Mouse (Mus musculus) kidney, adult 18-20 months (tissue): Measurements from ENCODE around the gene Epb41l1.

Experiments used
- DNase-seq: peaks from one replicate; pipeline ENCODE4 v3.0.0; 2021

The Epb41l1 gene

GRCm38 (mm10) chr2:156426151-156426550 lies 5.4 kb downstream of the Epb41l1 start:
- DNase-seq, result no peak

- peak; percentile 59 for DNase-seq
These were observed 9.1 kb downstream of the Epb41l1 start for GRCm38 (mm10) chr2:156429836-156430235.

- DNase-seq, result no peak
These were observed 9.6 kb downstream of the Epb41l1 start for GRCm38 (mm10) chr2:156430326-156430725.

GRCm38 (mm10) chr2:156431409-156431808 lies 10.7 kb downstream of the Epb41l1 start:
- DNase-seq, result no peak

DNA sequence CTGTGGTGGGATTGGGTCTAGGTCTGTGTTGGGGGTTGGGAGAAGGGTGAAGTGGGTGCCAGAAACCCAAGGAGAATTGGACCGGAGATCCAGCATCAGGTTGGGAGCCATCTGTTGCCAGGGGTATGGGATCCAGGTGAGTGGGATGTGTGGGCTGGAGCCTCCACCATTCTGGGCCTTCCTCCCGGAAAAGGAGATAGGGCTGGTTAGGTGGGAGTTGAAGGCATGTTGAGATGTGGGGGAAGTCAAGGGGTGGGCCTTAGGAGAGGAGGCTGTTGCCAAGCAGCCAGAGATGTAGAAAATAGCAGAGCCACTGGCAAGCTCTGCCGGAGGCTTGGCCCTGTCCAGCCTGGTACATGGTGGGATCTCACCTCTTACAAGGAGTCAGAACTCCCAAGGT lies 11.4 kb downstream of the Epb41l1 start:
- no peak for DNase-seq

GRCm38 (mm10) chr2:156432874-156433868 lies 12.5 kb downstream of the Epb41l1 start:
- DNase-seq, result peak; percentile 88

DNA sequence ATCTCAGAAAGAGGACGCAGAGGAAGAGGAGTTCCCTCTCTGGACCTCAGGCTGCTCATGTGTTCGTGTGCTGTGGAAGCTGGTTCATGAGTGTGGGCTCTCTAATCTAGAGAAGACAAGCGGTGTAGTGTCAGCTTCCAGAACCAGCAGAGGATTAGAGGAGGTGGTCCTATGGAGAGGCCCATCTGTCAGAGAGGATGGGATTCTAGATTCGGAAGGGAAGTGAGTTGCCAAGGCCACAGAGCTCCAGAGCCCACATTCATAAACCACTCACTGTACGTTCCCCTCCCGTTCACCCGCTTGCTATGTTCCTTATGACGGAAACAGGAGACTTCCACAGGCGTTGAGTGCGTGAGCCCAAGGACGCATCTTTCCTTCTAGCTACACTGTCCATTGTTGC lies 16.9 kb downstream of the Epb41l1 start:
- DNase-seq, result no peak

DNA sequence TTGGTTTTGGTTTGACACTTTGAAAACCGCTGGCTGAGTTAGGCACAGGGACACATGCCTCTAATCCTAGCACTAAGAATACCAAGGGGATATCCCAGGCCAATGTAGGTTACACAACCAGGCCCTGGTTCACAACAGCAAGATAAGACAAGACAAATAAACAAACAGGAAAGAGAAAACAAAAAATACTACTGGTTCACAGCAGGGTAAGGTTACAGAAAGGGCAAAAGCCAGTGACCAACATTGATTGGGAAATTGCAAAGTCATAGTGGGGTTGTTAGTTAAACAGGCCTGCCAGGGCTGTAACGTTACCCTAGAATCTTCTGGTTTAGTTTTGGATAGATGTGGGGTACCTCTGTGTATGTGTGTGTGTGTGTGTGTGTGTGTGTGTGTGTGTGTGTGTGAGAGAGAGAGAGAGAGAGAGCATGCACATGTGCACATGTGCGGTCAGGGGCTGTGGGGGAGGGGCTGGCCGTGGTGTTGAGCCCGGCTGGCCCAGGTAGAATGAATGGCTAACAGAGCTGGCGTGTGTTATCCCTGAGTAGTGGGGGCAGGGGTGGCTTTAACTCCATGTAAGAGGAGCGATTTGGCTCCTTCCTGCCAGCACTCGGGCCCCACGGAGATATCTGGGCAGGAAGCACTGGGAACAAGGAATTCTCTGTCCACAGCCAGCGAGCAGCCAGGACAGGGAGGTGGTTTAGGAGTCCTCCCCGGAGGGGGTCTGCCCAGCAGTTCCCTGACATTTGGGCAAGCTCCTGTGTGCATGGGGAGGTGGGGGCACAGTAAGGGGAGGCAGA lies 19.2 kb downstream of the Epb41l1 start:
- DNase-seq, result peak; percentile 51

GRCm38 (mm10) chr2:156441909-156442308 lies 21.2 kb downstream of the Epb41l1 start:
- DNase-seq, result no peak

GRCm38 (mm10) chr2:156443323-156443722 lies 22.6 kb downstream of the Epb41l1 start:
- DNase-seq, result no peak

DNA sequence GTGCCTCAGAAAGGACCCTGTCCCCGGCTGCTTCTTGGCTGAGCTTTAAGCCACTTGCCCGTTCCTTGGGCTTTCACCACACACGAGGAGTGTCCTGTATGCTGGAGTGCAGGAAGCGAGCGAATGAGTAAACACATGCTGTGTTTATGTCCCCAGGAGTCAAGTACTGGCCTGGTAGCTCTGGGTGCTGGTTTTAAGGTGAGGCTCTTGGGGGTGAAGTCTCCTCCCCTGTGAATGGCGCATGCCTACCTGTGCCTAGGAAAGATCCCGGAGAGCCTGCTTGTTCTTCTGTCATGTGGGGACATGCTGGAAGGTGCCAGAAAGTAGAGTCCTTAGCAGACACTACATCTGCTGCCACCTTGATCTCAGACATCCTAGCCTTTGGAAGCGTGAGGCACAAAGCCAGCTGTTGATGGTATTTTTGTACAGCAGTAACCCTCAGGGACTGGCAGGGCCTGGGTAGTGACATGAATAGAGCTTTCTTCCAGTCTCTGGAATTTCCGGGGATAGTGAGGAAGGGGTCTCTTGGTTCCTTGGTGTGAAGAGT lies 25.9 kb downstream of the Epb41l1 start:
- DNase-seq, result no peak

DNA sequence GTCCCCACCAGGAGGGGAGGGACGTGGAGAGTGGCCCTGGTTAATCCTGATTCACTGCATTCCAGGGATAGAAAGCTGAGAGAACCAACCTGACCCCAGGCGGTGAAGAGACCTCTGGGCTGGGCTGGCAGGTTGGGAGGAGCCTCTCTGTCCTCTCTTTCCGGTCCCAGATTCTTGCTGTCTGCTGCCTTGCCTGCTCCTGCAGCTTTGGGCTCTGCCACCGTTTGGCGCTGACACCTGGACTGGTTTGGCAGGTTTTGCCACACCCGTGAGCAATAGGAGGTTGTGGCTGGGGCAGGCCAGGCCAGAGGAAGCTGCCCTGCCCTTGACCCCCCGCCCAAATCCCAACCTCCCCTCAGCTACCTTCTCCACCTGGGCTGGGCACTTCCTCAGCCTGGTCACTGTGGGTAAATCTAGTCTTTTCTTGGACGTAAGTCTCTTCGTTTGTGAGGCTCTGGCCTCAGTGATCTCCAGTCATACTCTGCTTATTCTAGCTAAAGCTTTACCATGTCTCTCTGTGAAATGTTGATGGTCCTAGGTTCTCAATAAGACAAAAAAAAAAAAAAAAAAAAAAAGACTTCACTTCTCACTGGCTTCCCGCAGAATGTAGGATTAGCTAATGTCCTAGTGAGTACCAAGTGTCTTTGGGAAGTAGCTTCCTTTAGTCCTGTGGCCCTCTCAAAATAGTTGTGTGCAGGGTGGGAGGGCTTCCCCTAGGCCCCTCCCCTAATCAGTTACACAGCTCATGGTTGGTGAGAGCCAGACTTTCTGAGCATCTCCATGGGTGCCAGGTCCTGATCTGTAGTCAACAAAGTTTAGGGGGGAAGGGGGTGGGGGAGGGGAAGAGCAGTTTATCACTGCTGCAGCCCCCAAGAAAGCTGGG lies 26.9 kb downstream of the Epb41l1 start:
- peak; percentile 71 for DNase-seq

DNA sequence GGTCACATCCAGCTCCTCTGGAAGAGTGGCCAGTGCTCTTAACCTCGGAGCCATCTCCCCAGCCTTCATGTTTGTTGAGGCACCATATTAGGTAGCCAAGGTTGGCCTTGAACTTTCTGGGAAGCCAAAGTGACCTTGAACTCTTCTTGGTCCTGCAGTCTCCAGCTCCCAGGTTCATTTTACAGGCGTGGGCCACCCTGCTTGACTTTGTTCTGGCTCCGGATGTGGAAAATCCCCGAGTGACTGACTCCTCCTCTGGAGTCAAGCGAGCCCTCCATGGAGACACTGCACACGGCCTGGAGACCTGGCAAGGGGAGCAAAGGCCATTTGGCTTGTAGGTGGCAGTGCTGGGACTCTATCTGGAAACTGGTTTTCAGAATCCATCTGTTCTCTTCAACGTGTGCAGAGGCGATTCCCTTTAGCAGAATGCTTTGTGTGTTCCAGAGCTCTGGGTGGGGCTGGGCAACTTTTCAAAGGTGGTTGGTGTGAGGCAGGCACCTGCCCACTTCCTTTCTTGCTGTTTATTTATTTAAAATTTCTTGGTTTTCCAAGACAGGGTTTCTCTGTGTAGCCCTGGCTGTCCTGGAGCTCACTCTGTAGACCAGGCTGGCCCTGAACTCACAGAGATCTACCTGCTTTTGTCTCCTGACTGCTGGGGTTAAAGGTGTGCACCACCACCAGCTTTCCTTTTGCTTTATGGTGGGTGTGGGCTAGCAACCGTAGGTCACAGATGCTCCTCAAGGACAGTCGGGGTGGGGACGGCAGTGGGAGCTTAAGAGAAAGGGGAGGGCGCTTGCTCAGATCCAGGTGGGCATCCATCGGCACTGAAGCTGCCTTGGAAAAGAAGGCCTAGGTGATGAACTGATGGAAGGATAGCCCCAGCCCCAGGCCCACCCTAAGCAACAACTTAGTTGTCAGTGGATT lies 30.8 kb downstream of the Epb41l1 start:
- no peak for DNase-seq

DNA sequence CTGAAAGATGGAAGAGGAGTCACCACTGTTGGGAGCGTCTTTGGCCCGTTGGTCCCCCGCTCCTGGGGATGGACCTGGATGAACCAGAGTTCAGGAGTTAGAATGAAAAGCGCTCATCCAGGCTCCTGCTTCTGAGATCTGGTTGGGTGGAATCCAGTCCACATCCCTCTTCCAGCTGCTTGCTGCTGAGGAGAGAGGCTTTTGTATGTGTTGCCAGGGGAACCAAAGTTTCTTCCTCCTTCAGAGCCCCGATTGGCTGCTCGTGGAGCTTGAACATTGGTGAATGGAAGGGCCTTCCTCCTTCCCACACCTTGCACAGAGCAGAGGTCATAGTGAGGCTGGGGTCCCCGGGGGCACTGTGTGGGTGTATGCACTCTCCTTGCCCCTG lies 31.4 kb downstream of the Epb41l1 start:
- DNase-seq, result no peak

DNA sequence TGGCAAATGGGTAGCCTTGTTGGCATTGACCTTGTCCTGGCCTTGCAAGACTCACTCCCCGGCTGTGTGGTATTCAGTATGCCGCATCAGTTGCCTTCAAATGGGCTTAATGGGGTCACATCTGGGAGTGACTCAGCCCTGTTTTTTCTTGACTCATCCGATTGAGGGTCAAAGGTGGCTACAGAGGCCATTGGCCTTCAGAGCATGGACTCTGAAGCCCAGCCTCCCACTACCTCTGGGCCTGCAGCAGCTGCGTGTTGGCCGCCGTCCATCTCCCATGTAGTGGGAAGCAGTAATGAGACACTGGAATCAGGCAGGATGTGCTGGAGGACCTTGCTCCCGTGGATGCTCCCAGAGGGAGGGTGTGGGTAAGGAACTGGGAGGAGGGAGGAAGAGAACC lies 33.1 kb downstream of the Epb41l1 start:
- DNase-seq, result peak; percentile 81

- DNase-seq, result no peak
These were observed 34.9 kb downstream of the Epb41l1 start for GRCm38 (mm10) chr2:156455508-156456108.

DNA sequence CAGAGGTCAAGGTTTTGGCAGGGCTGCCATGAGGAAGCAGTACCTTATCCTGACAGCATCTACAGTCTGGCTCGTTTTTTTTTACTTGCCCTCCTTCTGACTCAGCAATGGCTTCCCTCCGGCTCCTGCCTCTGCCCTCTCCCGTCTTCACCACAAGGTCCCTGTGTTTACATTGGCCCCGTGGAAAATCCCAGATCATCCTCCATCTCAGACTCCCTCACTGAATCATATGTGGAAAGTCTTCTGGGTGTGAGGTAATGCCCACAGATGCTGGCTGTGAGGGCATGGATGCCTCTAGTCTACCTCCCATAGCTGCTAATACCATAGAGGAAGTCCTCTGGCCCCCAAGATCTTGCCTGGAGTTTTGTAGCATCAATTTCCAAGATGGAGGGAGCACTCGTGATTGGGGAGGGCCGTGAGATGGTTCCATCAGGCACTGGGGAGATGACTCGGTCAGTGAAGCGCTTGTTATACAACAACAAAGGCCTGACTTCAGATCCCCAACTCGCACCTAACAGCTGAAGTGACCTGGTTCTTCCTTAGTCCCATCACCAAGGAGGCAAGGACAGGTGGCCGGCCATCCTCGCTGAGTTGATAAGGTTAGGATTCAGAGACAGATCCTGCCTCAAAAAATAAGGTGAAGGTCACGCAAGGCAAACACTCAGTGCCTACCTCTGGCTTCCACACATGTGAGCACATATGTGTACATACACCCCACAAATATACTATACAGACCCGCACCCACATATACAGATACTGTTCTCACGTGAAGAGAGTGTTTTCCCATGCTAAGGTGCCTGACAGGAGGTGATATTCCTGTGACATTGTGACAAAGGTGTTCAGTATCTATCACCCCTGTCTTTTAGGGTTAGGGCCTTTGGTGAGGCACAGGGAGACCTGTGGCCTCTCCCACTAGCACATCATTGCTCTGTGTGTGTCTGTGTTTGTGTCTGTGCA lies 36.0 kb downstream of the Epb41l1 start:
- DNase-seq, result no peak

DNA sequence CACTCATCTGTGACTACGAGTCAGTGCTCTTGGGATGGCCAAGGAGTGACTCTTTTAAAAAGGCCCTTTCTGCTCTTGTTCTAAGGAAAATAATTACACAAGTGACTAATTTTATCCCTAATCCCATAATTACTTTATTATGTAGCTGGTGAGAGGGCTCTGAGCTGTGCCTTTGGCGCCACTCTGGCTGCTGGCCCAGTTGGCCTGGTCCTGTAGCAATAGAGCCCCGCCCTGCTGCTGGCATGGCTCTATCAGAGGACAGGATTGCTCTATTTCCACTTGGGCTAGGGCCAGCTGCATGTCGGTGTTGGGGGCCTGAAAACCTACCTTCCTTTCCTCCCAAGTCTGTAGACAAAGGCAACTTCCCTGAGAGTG lies 36.6 kb downstream of the Epb41l1 start:
- DNase-seq, result peak; percentile 49

DNA sequence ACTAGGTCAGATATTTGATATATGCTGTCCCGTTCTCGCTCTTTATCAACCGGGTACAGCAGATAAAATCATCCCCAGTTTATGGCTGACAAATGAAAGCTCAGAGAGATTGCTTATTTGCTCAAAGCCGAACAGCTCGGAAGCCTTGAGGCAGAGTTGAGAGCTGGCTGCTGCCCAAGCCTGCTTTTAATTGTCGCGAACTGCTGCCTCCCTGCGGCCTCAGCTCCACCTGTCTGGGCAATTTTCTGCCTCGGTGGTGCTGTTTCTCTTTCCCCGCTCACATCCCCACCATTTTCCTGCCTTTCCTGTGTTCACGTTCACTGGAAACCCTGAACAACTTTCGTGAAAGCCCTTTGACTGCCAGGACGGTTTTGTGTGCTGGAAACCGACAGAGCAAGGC lies 39.8 kb downstream of the Epb41l1 start:
- peak; percentile 69 for DNase-seq
